Mouse (Mus musculus): ENCODE measurements at regions not wholly inside any gene's neighbourhood (a gene's known extent, or its start where the extent isn't known, plus 50 kb on each side); places are given as distances from the start of the nearest gene placed in this dataset.

DNA sequence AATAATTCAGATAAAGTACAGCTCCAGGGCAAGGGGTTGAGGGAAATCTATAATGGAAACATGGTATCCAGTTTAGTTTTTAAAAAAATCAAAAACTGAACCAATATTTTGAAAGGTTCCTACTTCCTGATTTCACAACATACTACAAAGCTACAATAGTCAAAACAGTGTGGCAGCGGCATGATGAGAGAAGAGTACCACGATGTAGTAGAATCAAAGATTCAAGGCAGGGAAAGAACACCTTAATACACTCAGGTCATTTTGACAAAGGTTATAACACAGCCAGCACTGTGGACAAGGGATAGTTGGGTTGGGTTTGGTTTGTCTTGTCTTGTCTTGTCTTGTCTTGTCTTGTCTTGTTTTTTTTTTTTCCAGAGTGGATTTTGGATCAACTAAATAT, 274.4 kb downstream of the Nr2f2 start:
- TF ChIP-seq CTCF (IDR thresholded peaks at IDR 0.05; ENCODE audit: low read depth, low read length): no peak
- no peak for TF ChIP-seq POLR2A (IDR thresholded peaks at IDR 0.05; ENCODE audit: extremely low read depth, insufficient read depth, low read length)

Measured in liver, adult 2 months (tissue).